Mouse (Mus musculus): Measurements from ENCODE around the gene Mog. TPM values are rescaled to one million over a fixed set of nuclear protein-coding genes. Genes with fewer than 3 reads are reported as not detected.

The Mog gene
- 0.06 TPM in 1 of 2 replicates, not detected in the other for polyA plus RNA-seq (2015; fragmentation: Nextera tagmentation; extraction: Ambion mirVana)

GRCm38 (mm10) chr17:37022628-37023576 is at the start of gene Mog:
TSS of gene Mog (minus strand) at chr17:37023398.

DNA sequence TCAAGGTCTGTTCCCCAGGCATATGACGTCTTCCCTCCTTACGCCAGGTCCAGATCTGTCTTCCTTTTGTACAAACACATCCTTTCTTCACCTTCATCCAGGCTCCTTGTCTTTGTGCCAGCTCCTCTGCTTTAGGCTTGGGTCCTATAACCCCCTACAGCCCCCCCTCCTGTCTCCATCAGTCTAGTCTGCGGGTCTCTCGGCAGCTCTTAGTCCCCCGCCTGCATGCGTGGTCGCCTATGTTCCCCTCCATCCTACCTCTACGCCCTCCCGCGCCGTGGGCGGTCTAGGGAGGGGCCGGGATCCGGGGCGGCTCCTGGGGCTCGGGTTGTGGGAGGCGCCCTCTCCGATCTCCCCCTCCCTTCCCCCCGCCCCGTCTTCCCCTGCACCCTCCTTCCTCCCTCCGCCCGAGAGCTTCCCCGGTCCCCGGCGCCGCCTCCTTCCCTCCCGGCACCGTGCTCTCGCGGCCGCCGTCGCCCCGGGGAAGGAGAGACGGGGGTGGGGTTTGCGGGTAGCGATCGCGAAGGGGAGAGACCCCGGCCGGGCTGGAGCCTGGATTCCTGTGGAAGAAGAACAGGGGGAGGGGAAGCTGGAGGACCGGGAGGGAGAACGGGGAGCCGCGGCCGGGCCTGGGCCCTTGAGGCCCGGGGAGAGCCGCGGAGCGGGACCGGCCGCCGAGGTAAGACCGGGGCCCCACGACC is 22.6 kb upstream of the Mog start, which contains the start of gene Gabbr1:
TSS of gene Gabbr1 (plus strand) at position 356 of the 701 bp plus-strand sequence.

DNA sequence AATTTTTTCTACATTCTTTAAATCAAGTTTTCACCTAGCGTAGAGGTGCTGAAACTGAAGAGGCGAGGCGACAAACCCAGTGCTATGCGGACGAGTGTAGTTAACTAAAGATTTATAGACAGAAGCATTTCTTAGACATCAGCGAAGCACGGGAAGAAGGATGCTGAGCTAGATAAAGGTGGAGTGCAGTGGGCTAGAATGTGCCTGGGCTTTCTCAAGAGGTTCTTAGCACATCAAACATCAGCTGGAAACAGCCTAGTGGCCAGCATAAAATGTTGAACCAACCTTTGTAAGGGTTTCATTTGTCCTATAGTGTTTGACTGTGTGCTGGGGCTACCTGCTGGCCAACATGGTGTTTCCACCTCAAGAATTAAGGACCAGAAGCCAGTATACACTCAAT is 22.3 kb downstream of the Mog start, which contains the start of gene Zfp57:
TSS of gene Zfp57 (plus strand) at position 301 of the 400 bp plus-strand sequence.

GRCm38 (mm10) chr17:36989437-36989836 is 33.8 kb downstream of the Mog start, which contains the start of gene H2-M5:
TSS of gene H2-M5 (minus strand) at chr17:36989537.

GRCm38 (mm10) chr17:36981221-36981813 is 41.9 kb downstream of the Mog start, which contains the start of gene 2410137M14Rik:
TSS of gene 2410137M14Rik (minus strand) at chr17:36981237.

Other genes starting within 250 kb of the Mog start
- gene H2-M10.6, start 211.2 kb downstream of the Mog start, polyA plus RNA-seq (2015; fragmentation: Nextera tagmentation; extraction: Ambion mirVana): not detected in 2 replicates
- gene Trim26, start 186.3 kb downstream of the Mog start, polyA plus RNA-seq (2015; fragmentation: Nextera tagmentation; extraction: Ambion mirVana): 30.2 and 41.1 TPM in 2 replicates
- 0.09 TPM in 1 of 2 replicates, not detected in the other for gene Trim15, start 156.2 kb downstream of the Mog start, polyA plus RNA-seq (2015; fragmentation: Nextera tagmentation; extraction: Ambion mirVana)
- gene Trim10, start 153.8 kb downstream of the Mog start, polyA plus RNA-seq (2015; fragmentation: Nextera tagmentation; extraction: Ambion mirVana): 5.5 and 5.9 TPM in 2 replicates
- not detected in 2 replicates for gene Trim40, start 133.3 kb downstream of the Mog start, polyA plus RNA-seq (2015; fragmentation: Nextera tagmentation; extraction: Ambion mirVana)
- not detected in 2 replicates for gene Trim31, start 125.3 kb downstream of the Mog start, polyA plus RNA-seq (2015; fragmentation: Nextera tagmentation; extraction: Ambion mirVana)
- 0.44 and 0.91 TPM in 2 replicates for gene Rnf39, start 80.5 kb downstream of the Mog start, polyA plus RNA-seq (2015; fragmentation: Nextera tagmentation; extraction: Ambion mirVana)
- gene Ppp1r11, start 71.7 kb downstream of the Mog start, polyA plus RNA-seq (2015; fragmentation: Nextera tagmentation; extraction: Ambion mirVana): 115 and 189 TPM in 2 replicates
- gene Znrd1, start 64.8 kb downstream of the Mog start, polyA plus RNA-seq (2015; fragmentation: Nextera tagmentation; extraction: Ambion mirVana): 64.6 and 73.7 TPM in 2 replicates
- gene Znrd1as, start 64.8 kb downstream of the Mog start, polyA plus RNA-seq (2015; fragmentation: Nextera tagmentation; extraction: Ambion mirVana): 6.8 and 8.3 TPM in 2 replicates
- not detected in 2 replicates for gene 2410137M14Rik, start 42.2 kb downstream of the Mog start, polyA plus RNA-seq (2015; fragmentation: Nextera tagmentation; extraction: Ambion mirVana)
- gene H2-M5, start 33.9 kb downstream of the Mog start, polyA plus RNA-seq (2015; fragmentation: Nextera tagmentation; extraction: Ambion mirVana): 0.12 TPM in 1 of 2 replicates, not detected in the other
- gene Zfp57, start 22.2 kb downstream of the Mog start, polyA plus RNA-seq (2015; fragmentation: Nextera tagmentation; extraction: Ambion mirVana): 14.6 and 21.4 TPM in 2 replicates
- gene Gabbr1, start 22.6 kb upstream of the Mog start, polyA plus RNA-seq (2015; fragmentation: Nextera tagmentation; extraction: Ambion mirVana): 10.0 and 17.7 TPM in 2 replicates
- not detected in 2 replicates for gene Olfr90, start 65.1 kb upstream of the Mog start, polyA plus RNA-seq (2015; fragmentation: Nextera tagmentation; extraction: Ambion mirVana)
- 0.09 TPM in 1 of 2 replicates, not detected in the other for gene Olfr91, start 74.9 kb upstream of the Mog start, polyA plus RNA-seq (2015; fragmentation: Nextera tagmentation; extraction: Ambion mirVana)
- gene Olfr92, start 96.7 kb upstream of the Mog start, polyA plus RNA-seq (2015; fragmentation: Nextera tagmentation; extraction: Ambion mirVana): not detected in 2 replicates
- gene Olfr93, start 138.1 kb upstream of the Mog start, polyA plus RNA-seq (2015; fragmentation: Nextera tagmentation; extraction: Ambion mirVana): not detected in 2 replicates
- gene Ubd, start 170.5 kb upstream of the Mog start, polyA plus RNA-seq (2015; fragmentation: Nextera tagmentation; extraction: Ambion mirVana): 0.25 TPM in 1 of 2 replicates, not detected in the other
- not detected in 2 replicates for gene Olfr94, start 177.6 kb upstream of the Mog start, polyA plus RNA-seq (2015; fragmentation: Nextera tagmentation; extraction: Ambion mirVana)
- not detected in 2 replicates for gene Olfr95, start 189.7 kb upstream of the Mog start, polyA plus RNA-seq (2015; fragmentation: Nextera tagmentation; extraction: Ambion mirVana)
- gene Olfr96, start 196.7 kb upstream of the Mog start, polyA plus RNA-seq (2015; fragmentation: Nextera tagmentation; extraction: Ambion mirVana): not detected in 2 replicates
- not detected in 2 replicates for gene Olfr97, start 213.9 kb upstream of the Mog start, polyA plus RNA-seq (2015; fragmentation: Nextera tagmentation; extraction: Ambion mirVana)
- gene Olfr98, start 240.4 kb upstream of the Mog start, polyA plus RNA-seq (2015; fragmentation: Nextera tagmentation; extraction: Ambion mirVana): not detected in 2 replicates
- gene H2-M3, start 246.8 kb upstream of the Mog start, polyA plus RNA-seq (2015; fragmentation: Nextera tagmentation; extraction: Ambion mirVana): 9.3 and 9.7 TPM in 2 replicates

Measured in adrenal gland, postnatal 0 days (tissue).